Mouse (Mus musculus): ENCODE results near the gene Msmp.

- TF ChIP-seq POLR2A (IDR thresholded peaks at IDR 0.05; ENCODE audit: extremely low read depth, insufficient read depth, low read length) (no peak), CTCF (IDR thresholded peaks at IDR 0.05; ENCODE audit: extremely low read depth, insufficient read depth, low read length) (no peak)
Observed at GRCm38 (mm10) chr4:43560243-43560611, 24.1 kb downstream of the Msmp start.
